Mouse (Mus musculus) ES-Bruce4 (cell line): ENCODE data around the gene Ttc13.

Experiments used
- CTCF ChIP-seq: IDR thresholded peaks from one replicate; pipeline ENCODE4 v1.8.1; 2011; ENCODE audit warnings: low read depth, low read length
- POLR2A ChIP-seq: IDR thresholded peaks from one replicate; pipeline ENCODE4 v1.8.1; 2011; ENCODE audit warnings: low read length; ENCODE audit not compliant: insufficient read depth

DNA sequence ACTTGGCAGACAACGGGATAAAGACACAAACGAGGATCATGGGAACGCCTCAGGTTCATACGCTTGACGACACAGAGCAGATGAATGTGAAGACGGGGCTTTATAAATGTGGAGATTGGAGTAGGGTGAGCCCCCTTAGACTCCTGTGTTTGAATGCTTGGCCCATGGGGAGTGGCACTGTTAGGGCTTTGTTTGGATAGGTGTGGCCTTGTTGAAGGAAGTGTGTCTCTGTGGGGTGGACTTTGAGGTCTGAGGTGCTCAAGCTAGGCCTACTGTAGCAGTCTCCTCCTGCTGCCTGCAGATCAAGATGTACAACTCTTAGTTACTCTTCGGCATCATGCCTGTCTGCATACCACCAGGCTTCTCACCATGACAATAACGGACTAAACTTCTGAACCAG, 16.0 kb downstream of the Ttc13 start:
- TF ChIP-seq POLR2A (no peak), CTCF (no peak)
